Mouse (Mus musculus): ENCODE measurements around the gene Ahdc1.

DNA sequence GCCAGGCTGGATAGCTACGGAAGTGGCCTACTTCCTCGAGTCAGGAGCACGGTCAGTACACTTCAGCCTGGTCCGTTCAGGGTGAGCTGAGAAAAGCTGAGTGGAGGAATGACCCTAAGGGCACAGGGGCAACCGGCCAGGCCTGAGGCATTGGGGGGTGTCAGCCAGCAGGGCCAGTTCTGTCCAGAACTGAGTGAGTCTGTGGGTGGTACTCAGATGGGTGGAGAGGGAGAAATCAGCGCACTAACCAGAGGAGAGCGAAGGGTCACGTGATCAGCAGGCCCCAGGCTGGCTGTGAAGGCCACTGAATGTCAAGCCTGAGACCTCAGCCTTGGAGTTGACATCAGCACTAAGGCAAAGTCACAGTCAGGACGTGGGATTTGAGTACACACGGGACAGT lies 23.4 kb downstream of the Ahdc1 start:
- TF ChIP-seq MYC (IDR thresholded peaks at IDR 0.05; ENCODE audit: low read depth, low read length) (no peak), CTCF (IDR thresholded peaks at IDR 0.05 in 2 of 3, conservative IDR thresholded peaks at IDR 0.05 in 1 of 3; ENCODE audit: control insufficient read depth in 1 of 3, insufficient read depth in 1 of 3, low read depth in 2 of 3, low read length in 3 of 3, poor library complexity in 1 of 3, severe bottlenecking in 1 of 3) (no peak), MEF2A (IDR thresholded peaks at IDR 0.05; ENCODE audit: extremely low read depth, insufficient replicate concordance, low read depth, low read length, poor library complexity, severe bottlenecking) (no peak), MAX (IDR thresholded peaks at IDR 0.05; ENCODE audit: low read length) (no peak), JUND (IDR thresholded peaks at IDR 0.05; ENCODE audit: low read depth, low read length) (no peak), ZC3H11A (IDR thresholded peaks at IDR 0.05; ENCODE audit: low read depth, low read length) (no peak), BHLHE40 (IDR thresholded peaks at IDR 0.05; ENCODE audit: borderline replicate concordance, low read depth, low read length) (no peak)

Measured in MEL (cell line).